In genomic region chr6:13073876-13074275, GRCm38 (mm10) we compare ENCODE assay signal across 14 mouse cellular contexts.
"Had no signal": no experiment of that assay in that cellular context is flagged by ENCODE, and none has a peak within 500 bp of the region (broad histone marks: within the 10 kb centered on the region; RNA-seq: fewer than 3 reads in every experiment).

No protein-coding gene starts in this region.

- H3K4me3 ChIP-seq: left cerebral cortex, adult 2 months; liver, embryonic 13.5 days; stomach, embryonic 15.5 days had no signal

- H3K4me2 ChIP-seq: liver, embryonic 13.5 days; stomach, embryonic 15.5 days had no signal

- H3K9me3 ChIP-seq: liver, embryonic 13.5 days; stomach, embryonic 15.5 days had no signal

- H3K27me3 ChIP-seq: liver, embryonic 13.5 days; stomach, embryonic 15.5 days had no signal

- H3K9ac ChIP-seq: liver, embryonic 13.5 days; stomach, embryonic 15.5 days had no signal

- DNase-seq: kidney, adult 2 months; kidney, postnatal 25 days; layer of hippocampus, postnatal 36 days; liver, embryonic 13.5 days; lung, adult 2 months; midbrain, embryonic 14.5 days; right cerebral cortex, adult 18-20 months; right cerebral cortex, postnatal 14 days; right cerebral cortex, postnatal 4 days; thymus, postnatal 25 days had no signal

- H3K27ac ChIP-seq: kidney, postnatal 0 days; left cerebral cortex, adult 2 months; liver, embryonic 13.5 days; macrophage; stomach, embryonic 15.5 days had no signal
